Mouse (Mus musculus): Measurements from ENCODE around the gene Topbp1. TPM values are rescaled to one million over a fixed set of nuclear protein-coding genes. Genes with fewer than 3 reads are reported as not detected.

The Topbp1 gene
- polyA plus RNA-seq, 1 experiment from 2014 or later: 41.8 TPM

GRCm38 (mm10) chr9:103288489-103289180, 16.4 kb upstream of the Topbp1 start:
- 83% methylated on average over 13 of the region's 13 CpGs for WGBS
- 0 out of 2 replicates have a peak, but pooled peaks have one; percentile 17 for ATAC-seq (ENCODE audit: insufficient read depth, low FRiP score)

DNA sequence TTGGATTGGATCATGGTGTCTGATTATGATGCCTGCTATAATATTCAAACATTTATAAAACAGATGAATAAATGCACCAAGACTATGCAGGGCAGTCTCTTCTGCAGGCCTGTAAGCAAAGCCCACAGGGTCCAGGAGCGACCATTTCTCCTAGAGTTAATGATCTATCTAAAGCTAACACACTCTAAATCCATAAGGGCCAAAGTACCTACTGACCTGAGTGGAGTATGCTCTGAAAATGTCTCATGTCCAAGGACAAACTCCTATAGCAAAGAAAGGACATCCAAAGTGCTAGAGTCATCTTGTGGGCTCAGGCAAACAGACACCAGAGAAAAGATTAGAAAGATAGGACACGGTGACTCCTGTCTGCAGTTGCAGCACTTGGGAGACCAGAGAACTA, 10.5 kb upstream of the Topbp1 start:
- H3K9me3 ChIP-seq (replicated peaks; ENCODE audit: control insufficient read depth, low read length): no peaks in the 10 kb centered on the region
- no peak for ATAC-seq (ENCODE audit: insufficient read depth, low FRiP score)
- no peak overlapping the region for H3K9ac ChIP-seq (ENCODE audit: low read length)
- no peaks in the 10 kb centered on the region for H3K36me3 ChIP-seq (ENCODE audit: control insufficient read depth, insufficient read depth, low read length)
- no peak overlapping the region for H3K4me2 ChIP-seq (ENCODE audit: low read depth, low read length)
- H3K27me3 ChIP-seq (ENCODE audit: control insufficient read depth, insufficient read depth, low read length): no peaks in the 10 kb centered on the region
- no peak overlapping the region for H3K27ac ChIP-seq (ENCODE audit: low read length)
- 61% methylated on average over 2 of the region's 2 CpGs for WGBS
- H3K4me3 ChIP-seq (replicated peaks; ENCODE audit: low read length): no peak overlapping the region
- no peaks in the 10 kb centered on the region for H3K4me1 ChIP-seq (ENCODE audit: control insufficient read depth, insufficient read depth, low read length)

More at GRCm38 (mm10) chr9:103288489-103289180, 16.4 kb upstream of the Topbp1 start:
- H3K9me3 ChIP-seq (replicated peaks; ENCODE audit: control insufficient read depth, low read length): no peaks in the 10 kb centered on the region
- no peak overlapping the region for H3K27ac ChIP-seq (ENCODE audit: low read length)
- no peak overlapping the region for H3K4me3 ChIP-seq (replicated peaks; ENCODE audit: low read length)
- no peak overlapping the region for H3K9ac ChIP-seq (ENCODE audit: low read length)
- no peaks in the 10 kb centered on the region for H3K27me3 ChIP-seq (ENCODE audit: control insufficient read depth, insufficient read depth, low read length)
- H3K36me3 ChIP-seq (ENCODE audit: control insufficient read depth, insufficient read depth, low read length): no peaks in the 10 kb centered on the region
- H3K4me2 ChIP-seq (ENCODE audit: low read depth, low read length): no peak overlapping the region
- 0 out of 2 replicates have a peak, but pooled peaks cover 2% of the 10 kb centered on the region for H3K4me1 ChIP-seq (ENCODE audit: control insufficient read depth, insufficient read depth, low read length)

DNA sequence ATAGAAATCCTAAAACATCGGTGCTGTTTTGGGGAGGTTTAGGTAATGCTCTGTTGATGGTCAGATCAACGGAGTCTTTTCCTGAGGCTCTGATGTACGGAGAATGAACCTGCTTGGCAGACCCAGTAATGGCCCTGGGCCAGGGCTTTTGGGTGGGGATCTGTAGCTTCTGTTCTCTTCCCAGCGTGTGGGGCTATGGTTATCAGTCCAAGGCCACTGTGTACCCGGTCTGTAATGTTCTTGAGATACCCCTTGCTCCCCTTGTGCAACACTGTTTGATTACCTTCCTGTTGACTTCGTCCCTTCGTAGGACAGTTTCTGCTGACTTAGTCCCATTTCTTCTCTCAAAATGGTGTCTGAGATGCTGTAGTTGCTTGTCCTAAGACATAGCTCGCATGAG, 3.9 kb upstream of the Topbp1 start:
- 87% methylated on average over 8 of the region's 8 CpGs for WGBS
- H3K27me3 ChIP-seq (ENCODE audit: control insufficient read depth, insufficient read depth, low read length): no peaks in the 10 kb centered on the region
- H3K4me2 ChIP-seq (ENCODE audit: low read depth, low read length): no peak overlapping the region
- no peak overlapping the region for H3K9ac ChIP-seq (ENCODE audit: low read length)
- ATAC-seq (ENCODE audit: insufficient read depth, low FRiP score): no peak
- H3K36me3 ChIP-seq (ENCODE audit: control insufficient read depth, insufficient read depth, low read length): no peaks in the 10 kb centered on the region
- no peak overlapping the region for H3K27ac ChIP-seq (ENCODE audit: low read length)
- H3K9me3 ChIP-seq (replicated peaks; ENCODE audit: control insufficient read depth, low read length): no peaks in the 10 kb centered on the region
- no peak overlapping the region for H3K4me3 ChIP-seq (replicated peaks; ENCODE audit: low read length)
- no peaks in the 10 kb centered on the region; the same call in 1 of the 2 replicates for H3K4me1 ChIP-seq (ENCODE audit: control insufficient read depth, insufficient read depth, low read length)

DNA sequence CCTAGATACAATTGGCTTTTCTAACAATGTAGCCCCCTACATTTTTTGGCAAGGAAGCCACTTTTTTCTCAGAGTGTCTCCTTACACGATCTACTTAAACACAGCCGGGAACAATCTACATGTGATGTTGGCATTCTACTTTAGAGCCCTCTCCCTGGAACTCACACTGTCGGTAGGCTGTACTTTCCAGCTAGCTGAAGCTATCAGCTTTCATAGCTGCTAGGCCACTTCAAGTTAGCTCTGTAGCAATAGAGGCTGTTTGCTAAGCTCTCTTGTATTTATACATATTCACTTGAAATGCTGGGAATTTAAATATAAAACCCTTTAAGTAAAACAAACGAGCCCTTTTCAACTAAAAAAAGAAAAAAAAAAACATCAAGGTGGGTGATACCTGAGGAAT, 2.8 kb upstream of the Topbp1 start:
- Histone ChIP-seq H3K36me3 (ENCODE audit: control insufficient read depth, insufficient read depth, low read length) (no peaks in the 10 kb centered on the region), H3K4me3 (replicated peaks; ENCODE audit: low read length) (no peak overlapping the region), H3K4me1 (ENCODE audit: control insufficient read depth, insufficient read depth, low read length) (peaks cover 5% of the 10 kb centered on the region; the same call in 1 of the 2 replicates), H3K27ac (ENCODE audit: low read length) (no peak overlapping the region), H3K9ac (ENCODE audit: low read length) (no peak overlapping the region), H3K4me2 (ENCODE audit: low read depth, low read length) (no peak overlapping the region), H3K9me3 (replicated peaks; ENCODE audit: control insufficient read depth, low read length) (no peaks in the 10 kb centered on the region), H3K27me3 (ENCODE audit: control insufficient read depth, insufficient read depth, low read length) (no peaks in the 10 kb centered on the region)
- no peak for ATAC-seq (ENCODE audit: insufficient read depth, low FRiP score)
- WGBS: 70% methylated on average over 4 of the region's 4 CpGs

GRCm38 (mm10) chr9:103302666-103303065, 2.3 kb upstream of the Topbp1 start:
- Histone ChIP-seq H3K36me3 (ENCODE audit: control insufficient read depth, insufficient read depth, low read length) (no peaks in the 10 kb centered on the region), H3K27ac (ENCODE audit: low read length) (no peak overlapping the region), H3K4me1 (ENCODE audit: control insufficient read depth, insufficient read depth, low read length) (peaks cover 5% of the 10 kb centered on the region; the same call in 1 of the 2 replicates), H3K4me2 (ENCODE audit: low read depth, low read length) (no peak overlapping the region), H3K4me3 (replicated peaks; ENCODE audit: low read length) (no peak overlapping the region), H3K9ac (ENCODE audit: low read length) (no peak overlapping the region), H3K27me3 (ENCODE audit: control insufficient read depth, insufficient read depth, low read length) (no peaks in the 10 kb centered on the region), H3K9me3 (replicated peaks; ENCODE audit: control insufficient read depth, low read length) (no peaks in the 10 kb centered on the region)
- WGBS: 56% methylated on average over 3 of the region's 3 CpGs
- no peak for ATAC-seq (ENCODE audit: insufficient read depth, low FRiP score)

DNA sequence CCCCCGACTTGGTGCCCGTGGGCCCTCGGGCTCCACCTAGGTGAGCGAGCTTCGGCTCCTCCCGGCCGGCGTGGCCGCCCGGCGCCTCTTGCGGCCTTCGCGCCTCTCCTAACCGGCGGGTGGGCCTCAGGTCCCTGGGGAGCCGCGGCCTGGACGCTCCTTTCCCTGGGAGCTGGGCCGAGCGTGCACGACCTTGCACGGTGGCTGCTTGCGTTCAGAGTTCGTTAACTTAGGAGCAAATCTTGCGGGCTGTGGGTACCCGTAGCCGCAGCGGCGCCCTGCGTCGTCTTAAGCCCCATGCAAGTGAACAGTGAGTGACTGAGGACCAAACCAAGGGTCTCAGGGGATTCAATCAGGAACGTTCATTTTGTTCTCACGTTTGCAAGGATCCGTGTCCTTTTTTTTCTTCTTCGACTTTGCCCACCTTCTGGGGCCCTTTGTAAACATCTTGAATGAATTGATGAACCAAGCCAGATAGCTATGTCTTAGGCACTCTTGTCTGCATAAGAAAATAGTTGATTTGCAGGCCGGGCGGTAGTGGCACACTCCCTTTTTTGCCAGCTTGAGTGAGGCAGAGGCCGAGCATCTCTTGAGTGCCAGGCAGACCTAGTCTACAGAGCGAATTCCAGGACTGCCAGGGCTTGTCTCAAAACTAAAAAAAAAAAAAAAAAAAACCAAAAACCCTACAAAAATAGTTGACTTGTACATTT, 472 bp downstream of the Topbp1 start:
- Histone ChIP-seq H3K9me3 (replicated peaks; ENCODE audit: control insufficient read depth, low read length) (no peaks in the 10 kb centered on the region), H3K4me1 (ENCODE audit: control insufficient read depth, insufficient read depth, low read length) (peaks cover 5% of the 10 kb centered on the region; the same call in 1 of the 2 replicates), H3K4me2 (ENCODE audit: low read depth, low read length) (peak overlapping the region; percentile 77), H3K4me3 (replicated peaks; ENCODE audit: low read length) (peak overlapping the region; percentile 91), H3K27me3 (ENCODE audit: control insufficient read depth, insufficient read depth, low read length) (no peaks in the 10 kb centered on the region), H3K36me3 (ENCODE audit: control insufficient read depth, insufficient read depth, low read length) (peaks cover 13% of the 10 kb centered on the region; the same call in 1 of the 2 replicates), H3K9ac (ENCODE audit: low read length) (peak overlapping the region; percentile 89), H3K27ac (ENCODE audit: low read length) (peak overlapping the region; percentile 67)
- under 1% methylated on average over 40 of the region's 40 CpGs for WGBS
- ATAC-seq (ENCODE audit: insufficient read depth, low FRiP score): peak; percentile 67

DNA sequence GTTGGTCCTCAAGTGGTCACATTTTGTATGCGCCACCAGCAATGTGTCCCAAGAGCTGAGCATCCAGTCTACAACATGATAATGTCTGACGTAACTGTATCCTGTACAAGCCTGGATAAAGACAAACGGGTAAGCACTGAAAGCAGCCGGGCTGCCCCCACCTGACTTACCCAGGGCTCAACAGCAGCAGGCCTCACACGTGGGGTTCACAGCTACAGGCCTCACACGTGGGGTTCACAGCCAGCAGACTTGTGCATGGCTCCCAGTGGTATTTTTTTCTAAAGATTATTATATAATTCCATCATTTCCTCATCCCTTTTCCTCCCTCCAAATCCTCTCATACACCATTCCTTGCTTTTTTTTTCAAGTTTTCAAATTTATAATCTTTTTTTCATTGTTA, 4.8 kb downstream of the Topbp1 start:
- no peak for ATAC-seq (ENCODE audit: insufficient read depth, low FRiP score)
- WGBS: 90% methylated on average over 6 of the region's 6 CpGs
- Histone ChIP-seq H3K27ac (ENCODE audit: low read length) (no peak overlapping the region), H3K9me3 (replicated peaks; ENCODE audit: control insufficient read depth, low read length) (no peaks in the 10 kb centered on the region), H3K27me3 (ENCODE audit: control insufficient read depth, insufficient read depth, low read length) (no peaks in the 10 kb centered on the region), H3K4me1 (ENCODE audit: control insufficient read depth, insufficient read depth, low read length) (peaks cover 5% of the 10 kb centered on the region; the same call in 1 of the 2 replicates), H3K9ac (ENCODE audit: low read length) (no peak overlapping the region), H3K4me2 (ENCODE audit: low read depth, low read length) (no peak overlapping the region), H3K4me3 (replicated peaks; ENCODE audit: low read length) (no peak overlapping the region), H3K36me3 (ENCODE audit: control insufficient read depth, insufficient read depth, low read length) (peaks cover 21% of the 10 kb centered on the region)

DNA sequence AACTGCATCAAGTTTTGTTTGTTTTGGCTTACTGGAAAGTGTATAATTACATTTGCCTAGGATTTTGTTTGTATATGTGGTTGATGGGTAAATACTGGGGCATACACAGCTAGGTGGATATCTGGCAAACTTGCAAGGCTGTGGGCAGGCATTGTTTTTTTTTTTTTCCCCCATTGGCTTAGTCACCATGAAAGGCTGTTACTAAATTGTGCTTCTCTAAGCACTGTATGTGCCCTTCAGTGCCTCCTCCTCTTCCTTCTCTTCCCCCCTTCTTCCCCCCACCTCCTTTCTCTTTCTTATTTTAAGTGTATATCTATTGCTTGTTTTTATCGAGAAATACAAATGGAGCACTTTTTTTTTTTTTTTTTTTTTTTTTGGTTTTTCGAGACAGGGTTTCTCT, 19.7 kb downstream of the Topbp1 start:
- Histone ChIP-seq H3K27me3 (ENCODE audit: control insufficient read depth, insufficient read depth, low read length) (no peaks in the 10 kb centered on the region), H3K9me3 (replicated peaks; ENCODE audit: control insufficient read depth, low read length) (no peaks in the 10 kb centered on the region), H3K4me3 (replicated peaks; ENCODE audit: low read length) (no peak overlapping the region), H3K9ac (ENCODE audit: low read length) (no peak overlapping the region), H3K27ac (ENCODE audit: low read length) (no peak overlapping the region), H3K4me2 (ENCODE audit: low read depth, low read length) (no peak overlapping the region), H3K36me3 (ENCODE audit: control insufficient read depth, insufficient read depth, low read length) (peaks cover 40% of the 10 kb centered on the region), H3K4me1 (ENCODE audit: control insufficient read depth, insufficient read depth, low read length) (no peaks in the 10 kb centered on the region)
- no peak for ATAC-seq (ENCODE audit: insufficient read depth, low FRiP score)
- WGBS: 83% methylated on average over 1 of the region's 2 CpGs

DNA sequence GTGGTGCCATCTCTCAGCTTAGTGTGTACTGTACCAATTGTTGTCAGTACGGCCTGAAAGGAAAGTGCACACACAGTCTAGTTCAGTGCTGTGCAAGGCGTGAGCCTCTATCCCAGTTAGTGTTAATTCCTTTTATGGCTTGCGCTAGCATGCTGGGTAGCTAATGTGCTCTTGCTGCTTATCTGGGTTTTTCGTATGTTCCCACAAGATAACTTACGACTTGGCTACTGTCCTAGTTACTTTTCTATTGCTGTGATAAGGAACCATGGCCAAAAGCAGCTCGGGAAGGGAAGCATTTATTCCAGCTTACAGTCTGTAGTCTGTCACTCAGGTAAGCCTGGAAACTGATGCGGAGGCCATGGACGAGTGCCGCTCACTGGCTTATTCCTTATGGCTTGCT, 21.4 kb downstream of the Topbp1 start:
- no peak for ATAC-seq (ENCODE audit: insufficient read depth, low FRiP score)
- WGBS: 75% methylated on average over 9 of the region's 9 CpGs
- Histone ChIP-seq H3K27me3 (ENCODE audit: control insufficient read depth, insufficient read depth, low read length) (no peaks in the 10 kb centered on the region), H3K27ac (ENCODE audit: low read length) (no peak overlapping the region), H3K4me3 (replicated peaks; ENCODE audit: low read length) (no peak overlapping the region), H3K9me3 (replicated peaks; ENCODE audit: control insufficient read depth, low read length) (no peaks in the 10 kb centered on the region), H3K4me2 (ENCODE audit: low read depth, low read length) (no peak overlapping the region), H3K36me3 (ENCODE audit: control insufficient read depth, insufficient read depth, low read length) (peaks cover 29% of the 10 kb centered on the region), H3K4me1 (ENCODE audit: control insufficient read depth, insufficient read depth, low read length) (no peaks in the 10 kb centered on the region), H3K9ac (ENCODE audit: low read length) (no peak overlapping the region)
